Mouse (Mus musculus): ENCODE measurements around the gene Slc5a6. TPM values are rescaled to one million over a fixed set of nuclear protein-coding genes. Genes with fewer than 3 reads are reported as not detected.
"Not testable (repeated sequence)": the region's sequence is repeated elsewhere in the genome, so short reads cannot be mapped to it uniquely, and the experiment has no call there.

The Slc5a6 gene
- polyA plus RNA-seq, 1 experiment from 2014 or later = 6.1 TPM

- no peaks in the 10 kb centered on the region for H3K9me3 ChIP-seq (ENCODE audit: control insufficient read depth, low read length)
- H3K4me1 ChIP-seq (replicated peaks; ENCODE audit: control insufficient read depth, insufficient read depth, low read length) = no peaks in the 10 kb centered on the region
- no peak overlapping the region for H3K4me3 ChIP-seq (ENCODE audit: low read length)
- H3K36me3 ChIP-seq (ENCODE audit: control insufficient read depth, insufficient read depth, low read length) = peaks cover 53% of the 10 kb centered on the region
- H3K9ac ChIP-seq (ENCODE audit: low read length) = no peak overlapping the region
- H3K4me2 ChIP-seq (ENCODE audit: low read depth, low read length) = no peak overlapping the region
- H3K27me3 ChIP-seq (ENCODE audit: control insufficient read depth, insufficient read depth, low read depth, low read length) = no peaks in the 10 kb centered on the region
- ATAC-seq (ENCODE audit: low read depth) = no peak
- H3K27ac ChIP-seq (ENCODE audit: low read length) = no peak overlapping the region
- WGBS = 93% methylated on average over 11 of the region's 11 CpGs
Observed at GRCm38 (mm10) chr5:31071821-31072220, 23.1 kb upstream of the Slc5a6 start.

- no peaks in the 10 kb centered on the region for H3K27me3 ChIP-seq (ENCODE audit: control insufficient read depth, insufficient read depth, low read depth, low read length)
- H3K9ac ChIP-seq (ENCODE audit: low read length) = no peak overlapping the region
- H3K27ac ChIP-seq (ENCODE audit: low read length) = no peak overlapping the region
- 83% methylated on average over 2 of the region's 2 CpGs for whole genome bisulfite sequencing
- no peak overlapping the region for H3K4me2 ChIP-seq (ENCODE audit: low read depth, low read length)
- no peaks in the 10 kb centered on the region for H3K4me1 ChIP-seq (replicated peaks; ENCODE audit: control insufficient read depth, insufficient read depth, low read length)
- H3K9me3 ChIP-seq (ENCODE audit: control insufficient read depth, low read length) = no peaks in the 10 kb centered on the region
- H3K4me3 ChIP-seq (ENCODE audit: low read length) = no peak overlapping the region
- H3K36me3 ChIP-seq (ENCODE audit: control insufficient read depth, insufficient read depth, low read length) = peaks cover 56% of the 10 kb centered on the region
- ATAC-seq (ENCODE audit: low read depth) = no peak
Observed at GRCm38 (mm10) chr5:31071059-31071458, 22.3 kb upstream of the Slc5a6 start.

- H3K9me3 ChIP-seq (ENCODE audit: control insufficient read depth, low read length) = no peaks in the 10 kb centered on the region
- H3K4me1 ChIP-seq (replicated peaks; ENCODE audit: control insufficient read depth, insufficient read depth, low read length) = no peaks in the 10 kb centered on the region
- no peak overlapping the region for H3K9ac ChIP-seq (ENCODE audit: low read length)
- no peak for ATAC-seq (ENCODE audit: low read depth)
- H3K4me2 ChIP-seq (ENCODE audit: low read depth, low read length) = no peak overlapping the region
- no peaks in the 10 kb centered on the region for H3K27me3 ChIP-seq (ENCODE audit: control insufficient read depth, insufficient read depth, low read depth, low read length)
- 90% methylated on average over 3 of the region's 3 CpGs for WGBS
- no peak overlapping the region for H3K27ac ChIP-seq (ENCODE audit: low read length)
- peaks cover 51% of the 10 kb centered on the region for H3K36me3 ChIP-seq (ENCODE audit: control insufficient read depth, insufficient read depth, low read length)
- no peak overlapping the region for H3K4me3 ChIP-seq (ENCODE audit: low read length)
Observed at GRCm38 (mm10) chr5:31069810-31070209, 21.1 kb upstream of the Slc5a6 start.

GRCm38 (mm10) chr5:31055216-31056140 lies 6.8 kb upstream of the Slc5a6 start:
- peak; percentile 40; the same call in 1 of the 2 replicates for ATAC-seq (ENCODE audit: low read depth)
- WGBS = 14% methylated on average over 19 of the region's 19 CpGs

GRCm38 (mm10) chr5:31054261-31055215 lies 5.8 kb upstream of the Slc5a6 start, which contains the start of gene Cad:
Gene Cad (plus strand): TSS chr5:31054780.
- peak; percentile 99 for ATAC-seq (ENCODE audit: low read depth)
- whole genome bisulfite sequencing = under 1% methylated on average over 64 of the region's 64 CpGs
- H3K9ac ChIP-seq (ENCODE audit: low read length) = peak within 1 kb of the TSS; percentile 83
- H3K4me3 ChIP-seq (ENCODE audit: low read length) = peak within 1 kb of the TSS; percentile 75
- peaks cover 7% of the 10 kb centered on the region for H3K36me3 ChIP-seq (ENCODE audit: control insufficient read depth, insufficient read depth, low read length)
- no peaks in the 10 kb centered on the region for H3K27me3 ChIP-seq (ENCODE audit: control insufficient read depth, insufficient read depth, low read depth, low read length)
- H3K9me3 ChIP-seq (ENCODE audit: control insufficient read depth, low read length) = no peaks in the 10 kb centered on the region
- peaks cover 13% of the 10 kb centered on the region for H3K4me1 ChIP-seq (replicated peaks; ENCODE audit: control insufficient read depth, insufficient read depth, low read length)
- peak within 1 kb of the TSS; percentile 98 for H3K4me2 ChIP-seq (ENCODE audit: low read depth, low read length)
- peak within 1 kb of the TSS; percentile 64 for H3K27ac ChIP-seq (ENCODE audit: low read length)

More at GRCm38 (mm10) chr5:31055216-31056140, 6.8 kb upstream of the Slc5a6 start:
- peak overlapping the region; percentile 64 for H3K27ac ChIP-seq (ENCODE audit: low read length)
- peaks cover 14% of the 10 kb centered on the region for H3K36me3 ChIP-seq (ENCODE audit: control insufficient read depth, insufficient read depth, low read length)
- H3K9ac ChIP-seq (ENCODE audit: low read length) = peak overlapping the region; percentile 83
- peaks cover 11% of the 10 kb centered on the region for H3K4me1 ChIP-seq (replicated peaks; ENCODE audit: control insufficient read depth, insufficient read depth, low read length)
- no peaks in the 10 kb centered on the region for H3K9me3 ChIP-seq (ENCODE audit: control insufficient read depth, low read length)
- H3K4me3 ChIP-seq (ENCODE audit: low read length) = peak overlapping the region; percentile 75
- H3K4me2 ChIP-seq (ENCODE audit: low read depth, low read length) = peak overlapping the region; percentile 98
- H3K27me3 ChIP-seq (ENCODE audit: control insufficient read depth, insufficient read depth, low read depth, low read length) = no peaks in the 10 kb centered on the region

- H3K4me1 ChIP-seq (replicated peaks; ENCODE audit: control insufficient read depth, insufficient read depth, low read length) = peaks cover 13% of the 10 kb centered on the region
- peak overlapping the region; percentile 83 for H3K9ac ChIP-seq (ENCODE audit: low read length)
- not testable (repeated sequence) for H3K9me3 ChIP-seq (ENCODE audit: control insufficient read depth, low read length); H3K36me3 ChIP-seq (ENCODE audit: control insufficient read depth, insufficient read depth, low read length); ATAC-seq (ENCODE audit: low read depth); H3K27me3 ChIP-seq (ENCODE audit: control insufficient read depth, insufficient read depth, low read depth, low read length)
- H3K4me3 ChIP-seq (ENCODE audit: low read length) = peak overlapping the region; percentile 75
- 48% methylated on average over 4 of the region's 4 CpGs for WGBS
- H3K27ac ChIP-seq (ENCODE audit: low read length) = peak overlapping the region; percentile 34; the same call in 1 of the 2 replicates
- H3K4me2 ChIP-seq (ENCODE audit: low read depth, low read length) = peak overlapping the region; percentile 98
Observed at GRCm38 (mm10) chr5:31053728-31054127, 5.0 kb upstream of the Slc5a6 start.

- ATAC-seq (ENCODE audit: low read depth) = no peak
- H3K27me3 ChIP-seq (ENCODE audit: control insufficient read depth, insufficient read depth, low read depth, low read length) = no peaks in the 10 kb centered on the region
- H3K9me3 ChIP-seq (ENCODE audit: control insufficient read depth, low read length) = no peaks in the 10 kb centered on the region
- H3K4me2 ChIP-seq (ENCODE audit: low read depth, low read length) = no peak overlapping the region
- no peak overlapping the region for H3K9ac ChIP-seq (ENCODE audit: low read length)
- H3K4me3 ChIP-seq (ENCODE audit: low read length) = no peak overlapping the region
- H3K27ac ChIP-seq (ENCODE audit: low read length) = no peak overlapping the region
- peaks cover 13% of the 10 kb centered on the region for H3K4me1 ChIP-seq (replicated peaks; ENCODE audit: control insufficient read depth, insufficient read depth, low read length)
- peaks cover 7% of the 10 kb centered on the region for H3K36me3 ChIP-seq (ENCODE audit: control insufficient read depth, insufficient read depth, low read length)
Observed at GRCm38 (mm10) chr5:31050427-31050826, 1.7 kb upstream of the Slc5a6 start.

GRCm38 (mm10) chr5:31047848-31048762 lies 619 bp downstream of the Slc5a6 start, which contains the start of gene Atraid:
Gene Atraid (plus strand): TSS chr5:31048312.
- H3K4me3 ChIP-seq (ENCODE audit: low read length) = peak within 1 kb of the TSS; percentile 86
- peak within 1 kb of the TSS; percentile 96 for H3K9ac ChIP-seq (ENCODE audit: low read length)
- peaks cover 9% of the 10 kb centered on the region; the same call in 1 of the 2 replicates for H3K4me1 ChIP-seq (replicated peaks; ENCODE audit: control insufficient read depth, insufficient read depth, low read length)
- peak; percentile 98 for ATAC-seq (ENCODE audit: low read depth)
- peaks cover 7% of the 10 kb centered on the region for H3K36me3 ChIP-seq (ENCODE audit: control insufficient read depth, insufficient read depth, low read length)
- H3K27ac ChIP-seq (ENCODE audit: low read length) = peak within 1 kb of the TSS; percentile 99
- H3K4me2 ChIP-seq (ENCODE audit: low read depth, low read length) = peak within 1 kb of the TSS; percentile 88
- under 1% methylated on average over 73 of the region's 73 CpGs for WGBS
- no peaks in the 10 kb centered on the region for H3K27me3 ChIP-seq (ENCODE audit: control insufficient read depth, insufficient read depth, low read depth, low read length)
- no peaks in the 10 kb centered on the region for H3K9me3 ChIP-seq (ENCODE audit: control insufficient read depth, low read length)
